Mouse (Mus musculus) limb, embryonic 11.5 days (tissue): ENCODE measurements around the gene Pgrmc2. TPM values are rescaled to one million over a fixed set of nuclear protein-coding genes. Genes with fewer than 3 reads are reported as not detected.

ENCODE experiments used
- ATAC-seq: fragments of 200-750 bp; cut with Nextera tagmentation; 2 replicates; pipeline ENCODE4 v1.8.0; 2017; ENCODE audit warnings: low read depth; ENCODE audit not compliant: insufficient number of reproducible peaks, low FRiP score, low TSS enrichment
- DNase-seq: peaks from one replicate; pipeline ENCODE4 v3.0.0-alpha.2; 2015; ENCODE audit warnings: low spot score
- H3K27ac ChIP-seq: fragments of 300-500 bp; sonication (generic); replicated peaks from 2 replicates; pipeline ENCODE4 v1.5.1; 2014; ENCODE audit warnings: low read depth, mild to moderate bottlenecking, low read length
- H3K27me3 ChIP-seq: fragments of 300-500 bp; sonication (generic); 2 replicates; pipeline ENCODE4 v1.6.1; 2014; ENCODE audit warnings: mild to moderate bottlenecking, low read length, mixed read lengths; ENCODE audit not compliant: control insufficient read depth, insufficient read depth
- H3K36me3 ChIP-seq: fragments of 300-500 bp; sonication (generic); 2 replicates; pipeline ENCODE4 v1.6.1; 2014; ENCODE audit warnings: mild to moderate bottlenecking, low read length, moderate library complexity, mixed read lengths; ENCODE audit not compliant: control insufficient read depth, insufficient read depth
- H3K4me1 ChIP-seq: fragments of 300-500 bp; sonication (generic); 2 replicates; pipeline ENCODE4 v1.6.1; 2014; ENCODE audit warnings: low read length, mixed read lengths; ENCODE audit not compliant: control insufficient read depth, insufficient read depth
- H3K4me2 ChIP-seq: fragments of 300-500 bp; sonication (generic); 2 replicates; pipeline ENCODE4 v1.6.1; 2014; ENCODE audit warnings: low read depth, mild to moderate bottlenecking, moderate library complexity; ENCODE audit not compliant: severe bottlenecking
- H3K4me3 ChIP-seq: fragments of 300-500 bp; sonication (generic); 2 replicates; pipeline ENCODE4 v1.5.1; 2014; ENCODE audit warnings: low read depth, low read length
- H3K9ac ChIP-seq: fragments of 300-500 bp; sonication (generic); 2 replicates; pipeline ENCODE4 v1.6.1; 2014; ENCODE audit warnings: mild to moderate bottlenecking, low read length
- H3K9me3 ChIP-seq: fragments of 300-500 bp; sonication (generic); 2 replicates; pipeline ENCODE4 v1.6.1; 2016; ENCODE audit warnings: low read length; ENCODE audit not compliant: control insufficient read depth
- WGBS: fragments of 180-500 bp; shearing (Covaris S2); extraction: QIAGEN DNeasy Blood & Tissue Kit; methylation state at CpG from one replicate; pipeline ENCODE4 v1.1.7; 2014; 5-methylcytosine and 5-hydroxymethylcytosine counted together
- polyA plus RNA-seq: library from polyadenylated mRNA; unstranded; fragments of >200 nt; fragmentation: Nextera tagmentation; extraction: Ambion mirVana; gene quantifications from 2 replicates; pipeline ENCODE4 v1.2.1, GENCODE M21; 2014

Pgrmc2 gene
- polyA plus RNA-seq, 1 experiment from 2014 or later: 28.9 TPM

GRCm38 (mm10) chr3:41061831-41062565, 20.8 kb downstream of the Pgrmc2 start:
- Histone ChIP-seq H3K9me3 (no peaks in the 10 kb centered on the region), H3K4me2 (no peak overlapping the region), H3K4me3 (no peak overlapping the region), H3K9ac (no peak overlapping the region), H3K36me3 (no peaks in the 10 kb centered on the region; the same call in none of the 2 replicates), H3K27me3 (no peaks in the 10 kb centered on the region), H3K27ac (no peak overlapping the region), H3K4me1 (no peaks in the 10 kb centered on the region)
- ATAC-seq: no peak
- WGBS: 90% methylated on average over 3 of the region's 3 CpGs
- DNase-seq: no peak

- WGBS: 90% methylated on average over 3 of the region's 3 CpGs
- H3K4me2 ChIP-seq: no peak overlapping the region
- H3K4me1 ChIP-seq: no peaks in the 10 kb centered on the region
- H3K4me3 ChIP-seq: no peak overlapping the region
- no peaks in the 10 kb centered on the region for H3K9me3 ChIP-seq
- H3K9ac ChIP-seq: no peak overlapping the region
- DNase-seq: no peak
- no peaks in the 10 kb centered on the region for H3K27me3 ChIP-seq
- H3K27ac ChIP-seq: no peak overlapping the region
- H3K36me3 ChIP-seq: no peaks in the 10 kb centered on the region; the same call in 1 of the 2 replicates
- ATAC-seq: no peak
These were observed 23.6 kb downstream of the Pgrmc2 start for GRCm38 (mm10) chr3:41059249-41059648.

GRCm38 (mm10) chr3:41058395-41058794, 24.5 kb downstream of the Pgrmc2 start:
- 90% methylated on average over 2 of the region's 2 CpGs for WGBS
- no peaks in the 10 kb centered on the region for H3K4me1 ChIP-seq
- H3K27me3 ChIP-seq: no peaks in the 10 kb centered on the region
- no peak overlapping the region for H3K4me3 ChIP-seq
- DNase-seq (no peak), ATAC-seq (no peak)
- H3K27ac ChIP-seq: no peak overlapping the region
- H3K4me2 ChIP-seq: no peak overlapping the region
- H3K9me3 ChIP-seq: no peaks in the 10 kb centered on the region
- H3K36me3 ChIP-seq: no peaks in the 10 kb centered on the region; the same call in 1 of the 2 replicates
- no peak overlapping the region for H3K9ac ChIP-seq

- no peaks in the 10 kb centered on the region for H3K9me3 ChIP-seq
- H3K4me1 ChIP-seq: no peaks in the 10 kb centered on the region
- WGBS: 96% methylated on average over 3 of the region's 3 CpGs
- no peak overlapping the region for H3K4me2 ChIP-seq
- H3K4me3 ChIP-seq: no peak overlapping the region
- ATAC-seq (no peak), DNase-seq (no peak)
- no peak overlapping the region for H3K9ac ChIP-seq
- no peaks in the 10 kb centered on the region for H3K27me3 ChIP-seq
- no peak overlapping the region for H3K27ac ChIP-seq
- no peaks in the 10 kb centered on the region for H3K36me3 ChIP-seq
These were observed 29.5 kb downstream of the Pgrmc2 start for GRCm38 (mm10) chr3:41053334-41053733.

GRCm38 (mm10) chr3:41047838-41048237, 35.0 kb downstream of the Pgrmc2 start:
- 90% methylated on average over 6 of the region's 6 CpGs for WGBS
- H3K27me3 ChIP-seq: no peaks in the 10 kb centered on the region
- DNase-seq (no peak), ATAC-seq (no peak)
- H3K9me3 ChIP-seq: no peaks in the 10 kb centered on the region
- no peak overlapping the region for H3K4me3 ChIP-seq
- H3K9ac ChIP-seq: no peak overlapping the region
- no peak overlapping the region for H3K27ac ChIP-seq
- H3K36me3 ChIP-seq: no peaks in the 10 kb centered on the region
- H3K4me1 ChIP-seq: no peaks in the 10 kb centered on the region
- H3K4me2 ChIP-seq: no peak overlapping the region

- no peaks in the 10 kb centered on the region for H3K4me1 ChIP-seq
- H3K4me2 ChIP-seq: no peak overlapping the region
- ATAC-seq (no peak), DNase-seq (no peak)
- no peak overlapping the region for H3K4me3 ChIP-seq
- H3K9ac ChIP-seq: no peak overlapping the region
- H3K27ac ChIP-seq: no peak overlapping the region
- H3K9me3 ChIP-seq: no peaks in the 10 kb centered on the region
- no peaks in the 10 kb centered on the region for H3K27me3 ChIP-seq
- no peaks in the 10 kb centered on the region for H3K36me3 ChIP-seq
- WGBS: 68% methylated on average over 11 of the region's 11 CpGs
These were observed 39.0 kb downstream of the Pgrmc2 start for GRCm38 (mm10) chr3:41043756-41044354.

GRCm38 (mm10) chr3:41042195-41042938, 40.5 kb downstream of the Pgrmc2 start:
- WGBS: 86% methylated on average over 4 of the region's 4 CpGs
- no peaks in the 10 kb centered on the region for H3K36me3 ChIP-seq
- no peak overlapping the region for H3K9ac ChIP-seq
- no peaks in the 10 kb centered on the region for H3K27me3 ChIP-seq
- no peaks in the 10 kb centered on the region for H3K9me3 ChIP-seq
- ATAC-seq: no peak
- no peak for DNase-seq
- no peak overlapping the region for H3K4me2 ChIP-seq
- H3K27ac ChIP-seq: no peak overlapping the region
- no peak overlapping the region for H3K4me3 ChIP-seq
- no peaks in the 10 kb centered on the region for H3K4me1 ChIP-seq

- Histone ChIP-seq H3K4me1 (no peaks in the 10 kb centered on the region), H3K27me3 (no peaks in the 10 kb centered on the region), H3K4me3 (no peak overlapping the region), H3K9me3 (no peaks in the 10 kb centered on the region), H3K9ac (no peak overlapping the region), H3K4me2 (no peak overlapping the region), H3K27ac (no peak overlapping the region), H3K36me3 (no peaks in the 10 kb centered on the region)
- 80% methylated on average over 5 of the region's 5 CpGs for WGBS
- DNase-seq (no peak), ATAC-seq (no peak)
These were observed 41.6 kb downstream of the Pgrmc2 start for GRCm38 (mm10) chr3:41041241-41041640.
